Mouse (Mus musculus) heart, adult 18-20 months (tissue): Measurements from ENCODE around the gene Ddx60. TPM values are rescaled to one million over a fixed set of nuclear protein-coding genes. Genes with fewer than 3 reads are reported as not detected.
"Not testable (repeated sequence)": the region's sequence is repeated elsewhere in the genome, so short reads cannot be mapped to it uniquely, and the experiment has no call there.

Source experiments
- DNase-seq, 2 experiments: peaks; one replicate each; pipeline ENCODE4 v3.0.0; 2021 to 2022; ENCODE audit warnings: mixed read lengths in 1 of 2
- long read RNA-seq, 2 experiments: library from polyadenylated mRNA; stranded (forward); transcript quantifications; one replicate each; pipeline ENCODE4 v2.0.0; 2021
- total RNA-seq, 2 experiments: library from RNA; stranded (reverse); gene quantifications; 2 replicates each; pipeline ENCODE4 v1.2.3; 2021

Ddx60 gene
- total RNA-seq, result 1 to 10 TPM; 1.0 to 1.6 TPM
- long read RNA-seq, experiment 1, result 0 reads
- long read RNA-seq, experiment 2, result 0 reads

- peak; percentile 81 to 90 for DNase-seq
Measured at GRCm38 (mm10) chr8:61927777-61928494, at the start of gene Ddx60. Gene Ddx60 (plus strand): TSS chr8:61928087.

- DNase-seq, result peak; percentile 58 to 87
Measured at GRCm38 (mm10) chr8:61894062-61894461, 33.8 kb upstream of the Ddx60 start.

DNA sequence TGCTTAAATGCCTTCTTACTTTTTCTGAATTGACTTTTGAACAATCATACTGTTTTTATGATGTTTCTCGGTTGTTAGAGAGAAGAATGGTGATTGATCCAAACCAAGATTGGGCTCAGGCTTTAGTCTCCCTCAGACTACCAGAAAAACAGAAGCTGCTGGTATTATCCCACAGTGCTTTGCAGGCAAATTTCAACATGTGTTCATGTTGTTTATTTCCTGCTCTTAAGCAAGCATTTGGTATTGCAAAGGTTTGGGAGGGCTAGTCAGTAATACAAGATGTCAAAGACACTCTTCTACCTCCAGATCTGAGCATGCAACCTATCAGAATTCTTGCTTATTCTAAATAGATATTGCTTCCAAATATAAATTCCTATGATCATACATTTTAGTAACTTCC is 31.1 kb upstream of the Ddx60 start:
- no peak for DNase-seq

DNA sequence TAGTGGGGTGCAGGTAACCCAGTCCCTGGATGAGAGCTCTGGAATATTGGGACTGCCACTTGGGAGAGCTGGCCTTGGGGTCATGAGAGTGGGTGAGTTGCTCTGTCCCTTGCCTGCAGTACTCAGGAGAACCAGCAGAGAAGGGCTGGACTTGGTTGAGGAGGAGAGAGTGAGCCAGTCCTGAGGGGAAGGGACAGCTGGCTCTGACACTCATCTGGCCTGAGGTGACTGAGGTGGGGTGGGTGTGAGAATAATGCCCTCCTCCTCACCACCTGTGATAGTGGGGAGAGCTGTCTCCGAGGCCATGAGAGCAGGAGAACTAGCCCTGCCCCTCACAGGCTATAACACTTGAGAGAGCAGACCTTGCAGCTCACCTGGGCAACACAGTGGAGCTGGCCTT is 30.5 kb upstream of the Ddx60 start:
- no peak for DNase-seq

- DNase-seq, result peak in 1 of 2 experiments; percentile 2
Measured at GRCm38 (mm10) chr8:61901028-61901717, 26.7 kb upstream of the Ddx60 start.

- peak; percentile 57 to 58 for DNase-seq
Measured at GRCm38 (mm10) chr8:61902521-61902920, 25.4 kb upstream of the Ddx60 start, which contains the start of gene Palld. Gene Palld (minus strand): TSS chr8:61902690.

DNA sequence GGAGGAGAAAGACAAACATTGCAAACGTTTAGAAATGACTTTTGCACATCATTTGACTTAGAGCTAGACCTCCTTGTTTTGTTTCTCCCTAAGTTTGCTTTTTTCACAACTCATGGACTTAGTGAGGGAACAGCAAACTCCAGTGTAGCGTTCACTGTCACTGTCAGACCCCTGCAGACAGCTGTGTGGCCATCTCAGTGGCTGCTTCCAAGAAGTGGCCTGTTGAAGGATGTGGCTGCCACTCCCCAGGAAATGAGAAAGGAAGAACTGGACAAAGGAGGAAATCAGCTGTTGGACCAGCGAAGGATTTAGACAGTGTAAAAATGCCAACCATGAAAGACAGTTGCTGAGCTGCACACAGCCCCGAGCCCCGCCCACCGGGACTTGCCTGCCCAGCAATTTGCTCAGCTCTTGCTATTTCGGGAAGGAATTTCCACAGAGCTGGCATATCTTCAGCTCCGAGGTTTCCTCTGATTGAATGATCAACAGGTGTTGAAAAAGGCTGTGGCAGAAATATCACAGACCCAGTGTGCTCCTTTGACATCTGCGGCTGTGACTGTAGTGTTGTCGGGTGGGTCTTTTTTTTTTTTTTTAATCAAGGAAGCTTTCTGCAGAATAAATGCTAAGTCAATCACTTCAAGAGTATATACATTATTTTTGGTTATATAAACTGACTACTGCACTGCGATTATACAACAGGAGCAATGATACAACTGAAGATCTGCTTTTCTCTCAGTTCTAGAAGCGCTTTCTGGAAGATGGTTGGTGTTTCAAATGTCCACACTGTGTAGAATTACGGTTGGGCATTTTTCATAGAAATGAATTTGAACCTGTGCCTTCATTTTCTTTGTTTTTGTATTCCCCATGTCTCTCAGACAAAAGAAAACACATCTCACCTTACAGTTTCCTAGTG is 19.3 kb upstream of the Ddx60 start:
- DNase-seq, result peak; percentile 82 to 90

DNA sequence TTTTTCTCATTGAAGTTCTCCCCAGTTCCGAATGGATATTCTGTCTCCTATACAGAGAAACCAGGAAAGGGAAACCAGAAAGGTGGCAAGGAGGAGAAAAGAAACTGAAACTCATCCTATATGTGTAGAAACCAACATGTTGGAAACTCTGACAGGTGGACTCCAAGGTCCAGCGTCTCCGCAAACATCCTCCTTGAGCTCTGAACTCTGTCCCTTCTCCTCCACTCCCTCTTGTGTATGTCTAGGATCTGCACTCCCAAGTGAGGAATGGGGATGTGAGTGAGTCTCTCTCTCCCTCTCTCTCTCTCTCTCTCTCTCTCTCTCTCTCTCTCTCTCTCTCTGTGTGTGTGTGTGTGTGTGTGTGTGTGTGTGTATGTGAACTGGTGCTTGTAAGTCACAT is 18.6 kb upstream of the Ddx60 start:
- DNase-seq, result peak in 1 of 2 experiments; percentile 7

DNA sequence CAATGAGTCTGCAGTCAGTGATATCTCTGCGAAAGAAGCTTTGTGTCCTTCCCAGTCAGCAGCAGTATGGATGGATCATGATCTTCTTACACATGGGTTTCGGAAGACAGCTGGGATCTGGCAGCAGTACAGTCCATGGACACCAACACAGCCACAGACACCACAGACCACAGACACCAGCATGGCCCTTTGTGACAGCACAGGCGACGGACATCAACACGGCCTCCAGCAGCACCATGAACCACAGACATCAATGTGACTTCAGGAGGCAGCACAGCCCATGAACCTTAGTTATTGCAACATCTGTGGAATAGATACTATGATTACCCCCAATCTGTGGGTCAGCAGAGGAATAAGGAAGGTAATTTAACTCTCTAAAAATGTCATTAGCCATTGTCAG is 15.1 kb upstream of the Ddx60 start:
- no peak for DNase-seq

GRCm38 (mm10) chr8:61913957-61914356 is 13.9 kb upstream of the Ddx60 start:
- peak in 1 of 2 experiments; percentile 42 for DNase-seq

DNA sequence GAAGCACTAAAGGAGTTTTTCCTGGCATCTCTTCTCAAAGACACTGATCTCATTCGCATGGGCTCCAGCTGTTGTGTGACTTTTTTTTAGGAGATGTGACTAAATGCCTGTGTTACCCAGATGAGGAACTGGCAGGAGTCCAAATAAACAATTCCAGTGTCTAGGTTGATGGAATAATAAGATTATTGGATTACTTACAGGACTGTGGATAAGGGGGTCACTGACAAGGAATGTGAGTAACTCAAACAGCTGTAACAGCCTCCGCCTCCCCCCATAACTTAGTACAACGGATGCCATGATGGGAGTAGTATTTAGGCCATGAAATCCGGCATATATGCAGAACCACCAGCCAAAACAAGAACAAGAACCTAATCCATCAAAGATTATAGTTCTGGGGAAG is 10.6 kb upstream of the Ddx60 start:
- DNase-seq, result no peak

GRCm38 (mm10) chr8:61919145-61919788 is 8.6 kb upstream of the Ddx60 start:
- DNase-seq, result no peak

DNA sequence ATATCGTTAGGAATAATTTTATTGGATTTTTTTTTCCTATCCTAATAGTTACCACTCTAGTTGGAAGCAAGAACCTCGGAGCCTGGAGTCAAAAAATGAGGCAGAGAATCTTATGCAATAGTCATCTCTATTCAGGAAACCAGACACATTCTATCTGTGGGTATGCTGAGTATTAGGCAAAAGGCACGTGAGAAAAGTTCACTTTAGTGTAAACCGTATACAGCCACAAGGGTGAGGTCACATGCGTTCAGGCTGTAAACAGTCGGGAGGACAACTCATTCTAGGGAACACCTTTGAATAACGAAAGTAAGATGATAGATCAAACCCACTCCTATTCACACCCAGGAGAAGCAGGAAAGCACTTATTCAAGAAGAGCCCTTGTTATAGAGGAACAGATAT is 7.5 kb upstream of the Ddx60 start:
- DNase-seq, result no peak

- peak; percentile 51 to 62 for DNase-seq
Measured at GRCm38 (mm10) chr8:61921454-61922054, 6.3 kb upstream of the Ddx60 start.

- no peak for DNase-seq
Measured at GRCm38 (mm10) chr8:61924518-61924917, 3.4 kb upstream of the Ddx60 start.

DNA sequence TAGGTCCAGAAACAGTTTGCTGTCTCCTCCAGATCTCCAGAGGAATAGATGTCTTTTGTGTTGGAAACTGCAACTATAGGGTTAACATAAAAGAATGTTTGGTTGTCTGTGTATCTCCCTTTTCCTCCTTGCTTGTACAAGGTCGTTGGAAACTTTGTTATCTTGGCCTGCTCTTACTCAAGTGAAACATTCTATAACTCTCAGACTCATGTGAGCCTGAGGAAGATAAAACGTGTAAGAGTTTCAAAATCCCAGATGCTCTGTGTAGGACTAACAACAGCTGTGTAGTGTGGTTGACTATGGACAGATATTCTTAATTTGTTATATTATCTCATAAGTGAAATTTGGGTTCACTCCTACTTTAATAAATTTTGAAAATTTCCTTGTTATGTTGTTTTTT is 5.4 kb downstream of the Ddx60 start:
- no peak for DNase-seq

- no peak for DNase-seq
Measured at GRCm38 (mm10) chr8:61937576-61937975, 9.7 kb downstream of the Ddx60 start.

DNA sequence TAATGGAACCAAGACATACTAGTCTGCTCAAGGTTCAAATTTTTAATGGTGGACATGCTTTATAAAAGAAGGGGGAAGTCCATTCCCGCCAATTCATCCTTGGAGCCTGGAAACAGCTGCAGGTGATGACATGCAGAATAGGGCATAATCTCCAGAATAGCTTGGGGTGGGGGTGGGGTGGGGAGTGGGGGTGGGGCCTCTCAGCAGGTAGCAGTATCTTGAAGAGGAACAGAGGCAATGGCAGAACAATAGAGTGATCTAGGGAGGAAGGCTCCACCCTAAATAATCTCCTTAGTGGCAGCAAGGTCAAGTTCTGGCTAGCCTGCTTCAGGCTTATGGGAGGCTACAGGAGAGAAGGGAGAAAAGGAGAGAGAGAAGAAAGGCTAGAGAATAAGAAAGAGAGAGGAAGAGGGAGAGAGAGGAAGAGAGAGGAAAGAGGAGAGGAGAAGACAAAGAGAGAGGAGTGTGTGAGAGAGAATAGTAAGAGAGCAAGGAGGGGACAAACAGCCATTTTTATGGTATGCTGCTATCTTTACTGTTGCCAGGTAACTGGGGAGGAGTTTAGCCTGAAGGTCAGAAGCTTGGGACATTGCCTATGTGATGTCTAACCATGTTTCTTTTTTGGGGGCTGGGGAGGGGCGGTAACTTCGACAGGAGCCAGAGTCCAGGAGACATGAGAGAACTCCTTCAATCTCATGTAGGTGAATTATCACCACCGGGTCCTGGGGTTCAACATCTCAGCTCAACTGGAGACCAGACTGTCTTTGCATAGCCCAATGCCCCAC is 36.9 kb downstream of the Ddx60 start:
- not testable (repeated sequence) for DNase-seq

DNA sequence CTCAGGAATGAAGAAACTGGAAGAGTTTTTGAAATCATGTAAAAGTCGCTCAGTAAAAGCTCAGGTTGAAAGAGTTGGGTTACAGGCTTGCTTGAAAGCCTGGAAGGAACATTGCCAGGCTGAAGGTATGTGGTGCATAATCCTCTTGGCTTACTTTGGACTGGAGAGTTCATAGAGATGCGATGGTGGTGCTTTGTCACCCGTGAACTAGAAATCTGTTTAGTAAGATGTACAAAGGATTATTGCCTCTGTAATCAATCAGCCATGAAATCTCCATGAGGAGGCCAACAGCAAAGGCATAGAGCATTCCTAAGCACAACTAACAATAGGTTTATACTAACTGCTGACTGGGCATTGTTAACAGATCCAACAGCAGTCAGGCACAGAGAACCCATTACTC is 41.7 kb downstream of the Ddx60 start:
- no peak for DNase-seq

GRCm38 (mm10) chr8:61984941-61985340 is 57.1 kb downstream of the Ddx60 start:
- DNase-seq, result no peak
